Mouse (Mus musculus): Measurements from ENCODE around the gene Rps6ka6.

Rps6ka6 gene

DNA sequence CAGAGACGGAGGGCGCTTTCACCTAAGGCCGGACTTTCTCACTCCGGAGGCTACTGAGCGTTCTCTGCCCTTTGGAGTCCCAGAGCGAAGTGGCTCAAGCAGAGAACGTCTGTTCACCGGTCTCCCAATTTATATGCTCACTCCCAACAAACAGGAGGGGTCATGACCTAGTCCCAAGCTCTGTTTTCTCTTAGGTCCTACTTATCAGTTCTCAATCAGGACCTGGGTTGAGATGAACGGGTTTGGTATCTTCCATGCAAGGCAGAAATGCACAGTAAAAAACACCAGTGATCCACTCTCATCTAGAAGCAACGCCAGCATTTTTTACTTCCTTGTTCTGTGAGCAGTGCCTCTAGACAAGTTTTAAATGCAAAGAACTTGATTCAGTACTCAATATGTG, at the start of gene Rps6ka6:
Gene Rps6ka6 (minus strand): TSS at position 101 of the 400 bp plus-strand sequence.
- DNase-seq (ENCODE audit: low spot score): no peak

GRCm38 (mm10) chrX:111577044-111577443, 39.3 kb upstream of the Rps6ka6 start:
- no peak for DNase-seq (ENCODE audit: low spot score)

GRCm38 (mm10) chrX:111518206-111518605, 19.6 kb downstream of the Rps6ka6 start:
- no peak for DNase-seq (ENCODE audit: low spot score)

DNA sequence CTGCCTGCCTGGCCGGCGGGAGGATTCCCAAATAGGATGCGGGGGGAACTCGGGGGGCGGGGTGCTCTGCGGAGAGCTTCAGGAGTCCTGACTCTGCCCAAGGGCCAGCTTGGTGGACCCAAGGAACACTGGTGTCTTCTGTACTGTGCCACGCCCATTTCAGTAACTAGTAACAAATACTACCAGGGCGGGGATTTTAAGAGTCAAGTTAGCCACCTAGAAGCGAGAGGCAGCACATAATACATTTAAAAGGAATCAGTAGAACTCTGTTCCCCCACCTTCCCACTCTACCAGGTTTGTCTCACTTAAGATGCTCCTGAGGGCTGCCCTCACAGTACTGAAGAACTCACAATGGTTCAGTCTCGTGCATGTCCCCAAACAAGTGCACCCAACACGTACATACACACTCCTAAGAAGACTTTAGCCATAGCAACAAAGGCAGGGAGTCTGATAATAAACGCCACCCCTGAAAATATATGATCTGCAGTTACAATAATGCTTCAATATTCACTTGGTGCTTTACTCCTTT, 74.1 kb downstream of the Rps6ka6 start:
- DNase-seq (ENCODE audit: low spot score): no peak

DNA sequence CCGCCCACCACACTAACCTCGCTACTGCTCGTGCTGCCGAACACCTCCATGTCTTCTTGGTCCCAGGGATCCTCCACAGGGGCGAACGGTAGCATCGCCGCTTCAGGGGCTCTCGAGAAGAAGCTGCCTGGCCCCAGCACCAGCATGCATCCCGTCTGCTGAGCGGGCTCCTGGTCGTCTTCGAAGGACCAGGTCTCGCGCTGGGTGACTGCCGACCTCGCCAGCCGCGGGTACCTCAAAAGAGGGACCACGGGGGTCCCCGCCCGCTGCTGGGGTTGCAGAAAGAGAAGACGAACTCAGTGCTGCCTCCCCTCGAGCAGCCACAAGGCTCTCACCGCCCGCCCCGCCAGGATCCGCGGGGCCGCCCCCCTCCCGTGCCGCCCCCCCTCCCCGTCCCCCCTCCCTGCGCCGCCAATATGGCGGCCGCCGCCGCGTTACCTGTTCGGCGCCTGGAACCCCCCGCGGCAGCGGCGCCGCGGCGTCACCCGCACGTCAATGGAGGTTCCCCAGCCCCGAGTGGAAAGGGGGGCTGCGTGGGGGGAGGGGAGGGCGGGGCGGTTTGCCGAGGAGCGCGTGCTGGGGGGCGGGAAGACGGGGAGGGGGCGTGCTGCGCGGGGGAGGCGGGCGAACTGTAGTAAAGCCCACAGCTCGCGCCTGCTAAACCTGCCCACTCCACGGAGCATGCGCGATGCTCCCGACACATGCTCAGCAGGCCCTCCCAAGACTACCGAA, 74.8 kb downstream of the Rps6ka6 start:
- peak; percentile 28 for DNase-seq (ENCODE audit: low spot score)

DNA sequence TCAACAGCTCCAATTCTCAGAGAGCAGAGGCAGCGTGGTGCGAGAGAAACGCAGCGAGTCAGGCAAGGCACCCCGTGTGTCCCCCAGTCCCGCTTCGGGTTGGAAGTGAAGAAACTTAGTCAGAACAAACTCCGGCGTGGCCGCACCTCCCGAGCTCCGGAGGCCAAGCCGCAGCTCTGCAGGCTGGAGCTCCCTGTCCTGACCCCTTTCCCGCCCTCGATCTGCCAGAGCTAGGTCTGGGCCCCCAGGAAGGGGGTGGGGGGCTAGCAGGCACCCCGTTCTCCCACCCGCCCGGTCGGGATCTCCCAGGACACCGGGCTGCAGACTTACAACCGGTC, 75.3 kb downstream of the Rps6ka6 start:
- DNase-seq (ENCODE audit: low spot score): peak; percentile 5

DNA sequence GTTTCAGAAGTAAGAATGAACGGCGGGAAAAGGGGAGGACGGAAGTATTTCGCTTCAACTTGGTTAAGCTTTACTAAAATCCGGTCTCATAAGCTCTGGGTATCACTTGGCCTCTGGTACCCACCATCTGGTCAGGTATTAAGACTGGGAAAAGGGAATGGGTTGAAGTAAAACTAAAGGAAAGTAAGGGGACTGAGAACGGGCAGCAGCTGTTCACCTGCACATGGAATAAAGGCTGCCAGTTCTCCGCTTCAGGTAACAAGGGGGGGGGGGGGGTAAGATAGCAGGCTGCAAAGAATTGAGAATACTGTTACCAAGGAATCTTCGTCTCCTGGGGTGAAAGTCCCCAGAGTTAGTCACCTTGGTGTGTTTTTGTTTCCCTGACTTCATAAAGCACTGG, 75.7 kb downstream of the Rps6ka6 start:
- no peak for DNase-seq (ENCODE audit: low spot score)

DNA sequence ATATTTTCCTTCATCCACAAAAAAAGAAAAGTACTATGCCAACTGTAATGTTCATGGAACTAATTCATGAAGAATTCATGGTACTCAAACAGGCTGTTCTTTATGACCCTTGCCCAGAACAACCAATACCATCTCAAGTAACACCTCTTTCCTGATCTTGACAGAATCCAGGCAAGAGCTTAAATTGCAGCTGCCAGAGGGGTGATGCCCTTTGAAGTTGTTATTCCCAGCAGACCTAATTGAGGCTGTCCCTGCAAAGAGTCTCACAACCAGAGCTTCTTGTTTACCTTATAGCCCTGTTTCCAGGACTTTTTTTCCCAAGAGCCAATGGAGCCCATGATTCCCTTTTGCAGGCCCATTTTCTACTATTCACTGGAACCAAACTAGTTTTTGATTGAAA, 77.6 kb downstream of the Rps6ka6 start:
- no peak for DNase-seq (ENCODE audit: low spot score)

- DNase-seq (ENCODE audit: low spot score): no peak
Measured at GRCm38 (mm10) chrX:111436571-111436970, 101.2 kb downstream of the Rps6ka6 start.

DNA sequence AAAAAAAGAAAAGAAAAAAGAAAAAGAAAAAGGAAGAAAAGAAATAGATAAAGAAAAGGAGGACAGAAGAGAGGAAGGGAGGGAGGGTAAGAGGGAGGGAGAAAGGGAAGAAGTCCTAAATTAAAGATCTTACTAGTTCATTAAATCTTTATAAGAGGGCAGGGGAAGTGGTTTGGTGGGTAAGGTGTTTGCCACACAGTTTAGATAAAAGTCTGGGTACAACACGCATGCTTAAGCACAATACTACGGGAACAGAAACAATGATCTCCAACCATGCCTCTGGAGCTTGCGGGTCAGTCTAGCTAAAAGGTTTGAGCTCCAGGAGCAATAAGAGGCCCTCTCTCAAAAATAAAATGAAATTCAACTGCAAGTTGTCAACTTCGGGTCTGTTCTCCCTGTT, 123.0 kb downstream of the Rps6ka6 start:
- no peak for DNase-seq (ENCODE audit: low spot score)

- no peak for DNase-seq (ENCODE audit: low spot score)
Measured at GRCm38 (mm10) chrX:111404816-111405215, 132.9 kb downstream of the Rps6ka6 start.

GRCm38 (mm10) chrX:111377020-111377419, 160.7 kb downstream of the Rps6ka6 start:
- DNase-seq (ENCODE audit: low spot score): no peak

DNA sequence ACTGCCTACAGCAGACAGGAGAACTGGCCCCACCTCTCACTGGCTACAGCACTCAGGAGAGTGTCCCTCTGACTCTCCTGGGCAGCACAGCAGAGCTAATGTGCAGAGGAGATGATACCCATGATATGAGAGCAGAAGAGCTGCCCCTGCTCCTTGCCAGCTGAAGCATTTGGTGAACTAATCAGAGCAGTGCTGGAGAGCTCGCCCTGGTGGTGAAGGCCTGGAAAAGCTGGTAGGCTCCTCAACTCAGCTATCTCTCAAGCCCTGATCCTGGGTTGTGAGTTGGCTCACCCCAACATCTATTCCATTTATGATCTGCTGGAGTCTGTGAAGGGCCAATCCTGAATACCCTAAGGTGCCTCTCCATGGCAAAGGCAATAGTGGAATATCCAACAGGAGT, 163.6 kb downstream of the Rps6ka6 start:
- no peak for DNase-seq (ENCODE audit: low spot score)
